Mouse (Mus musculus) heart, embryonic 13.5 days (tissue): Measurements from ENCODE around the gene Zcchc17. TPM values are rescaled to one million over a fixed set of nuclear protein-coding genes. Genes with fewer than 3 reads are reported as not detected.

ENCODE experiments used
- ATAC-seq: fragments of 200-750 bp; cut with Nextera tagmentation; 2 replicates; pipeline ENCODE4 v1.8.0; 2017; ENCODE audit warnings: moderate TSS enrichment; ENCODE audit not compliant: insufficient number of reproducible peaks, low FRiP score, low TSS enrichment; ENCODE audit errors: extremely low read depth
- H3K27ac ChIP-seq: fragments of 300-500 bp; sonication (generic); replicated peaks from 2 replicates; pipeline ENCODE4 v1.5.1; 2015; ENCODE audit warnings: moderate library complexity, mild to moderate bottlenecking, inconsistent platforms
- H3K27me3 ChIP-seq: fragments of 300-500 bp; sonication (generic); replicated peaks from 2 replicates; pipeline ENCODE4 v1.6.1; 2015; ENCODE audit warnings: mild to moderate bottlenecking, inconsistent platforms
- H3K36me3 ChIP-seq: fragments of 300-500 bp; sonication (generic); 2 replicates; pipeline ENCODE4 v1.6.1; 2015; ENCODE audit warnings: mild to moderate bottlenecking, inconsistent platforms
- H3K4me1 ChIP-seq: fragments of 300-500 bp; sonication (generic); 2 replicates; pipeline ENCODE4 v1.6.1; 2015; ENCODE audit warnings: inconsistent platforms
- H3K4me2 ChIP-seq: fragments of 300-500 bp; sonication (generic); 2 replicates; pipeline ENCODE4 v1.6.1; 2015; ENCODE audit warnings: inconsistent platforms, mild to moderate bottlenecking, moderate library complexity
- H3K4me3 ChIP-seq: fragments of 300-500 bp; sonication (generic); 2 replicates; pipeline ENCODE4 v1.5.1; 2015; ENCODE audit warnings: moderate library complexity, mild to moderate bottlenecking, inconsistent platforms
- H3K9ac ChIP-seq: fragments of 300-500 bp; sonication (generic); 2 replicates; pipeline ENCODE4 v1.6.1; 2015; ENCODE audit warnings: inconsistent platforms, mild to moderate bottlenecking, moderate library complexity
- H3K9me3 ChIP-seq: fragments of 300-500 bp; sonication (generic); 2 replicates; pipeline ENCODE4 v1.6.1; 2016; ENCODE audit warnings: inconsistent platforms
- WGBS: fragments of 180-500 bp; shearing (Covaris S2); methylation state at CpG from one replicate; pipeline ENCODE4 v1.1.7; 2015; ENCODE audit warnings: mixed read lengths; 5-methylcytosine and 5-hydroxymethylcytosine counted together
- polyA plus RNA-seq: library from polyadenylated mRNA; unstranded; fragments of >200 nt; fragmentation: Nextera tagmentation; extraction: Ambion mirVana; gene quantifications from 2 replicates; pipeline ENCODE4 v1.2.1, GENCODE M21; 2015

Gene Zcchc17
- polyA plus RNA-seq, 1 experiment from 2014 or later, result 48.1 TPM

GRCm38 (mm10) chr4:130266601-130267000, 93.1 kb downstream of the Zcchc17 start:
- H3K4me1 ChIP-seq, result peaks cover 7% of the 10 kb centered on the region; the same call in 1 of the 2 replicates
- H3K9me3 ChIP-seq, result no peaks in the 10 kb centered on the region
- peaks cover 57% of the 10 kb centered on the region for H3K27me3 ChIP-seq
- H3K36me3 ChIP-seq, result no peaks in the 10 kb centered on the region
- no peak overlapping the region for H3K4me2 ChIP-seq
- no peak for ATAC-seq
- no peak overlapping the region for H3K4me3 ChIP-seq
- H3K9ac ChIP-seq, result no peak overlapping the region
- no peak overlapping the region for H3K27ac ChIP-seq
- 60% methylated on average over 9 of the region's 9 CpGs for WGBS

Other genes starting within 250 kb of the Zcchc17 start
- 0.32 TPM in 1 of 2 replicates, not detected in the other for gene Hcrtr1, start 220.6 kb downstream of the Zcchc17 start, polyA plus RNA-seq
- gene Tinagl1, start 184.8 kb downstream of the Zcchc17 start, polyA plus RNA-seq, result 47.4 and 53.0 TPM in 2 replicates
- gene Gm853, start 137.5 kb downstream of the Zcchc17 start, polyA plus RNA-seq, result not detected in 2 replicates
- 10.9 and 11.3 TPM in 2 replicates for gene Serinc2, start 80.7 kb downstream of the Zcchc17 start, polyA plus RNA-seq
- 961 and 1,090 TPM in 2 replicates for gene Fabp3, start 51.3 kb downstream of the Zcchc17 start, polyA plus RNA-seq
- gene Gm10570, start 51.3 kb downstream of the Zcchc17 start, polyA plus RNA-seq, result 0.75 and 1.2 TPM in 2 replicates
- 82.6 and 84.8 TPM in 2 replicates for gene Snrnp40, start 189 bp upstream of the Zcchc17 start, polyA plus RNA-seq
- gene Nkain1, start 214.2 kb upstream of the Zcchc17 start, polyA plus RNA-seq, result 0.37 and 0.72 TPM in 2 replicates